Mouse (Mus musculus) liver, adult 2 months (tissue): Measurements from ENCODE around the gene Tulp2. TPM values are rescaled to one million over a fixed set of nuclear protein-coding genes. Genes with fewer than 3 reads are reported as not detected.
"Not testable (repeated sequence)": the region's sequence is repeated elsewhere in the genome, so short reads cannot be mapped to it uniquely, and the experiment has no call there.

ENCODE experiments used
- DNase-seq: peaks from one replicate; pipeline ENCODE4 v3.0.0-alpha.2; 2011; ENCODE audit warnings: low read depth, low spot score; ENCODE audit errors: extremely low read depth
- H3K27ac ChIP-seq: fragments of 200-500 bp; replicated peaks from 2 replicates; pipeline ENCODE4 v1.5.1; 2012; ENCODE audit warnings: low read depth, mild to moderate bottlenecking, control low read depth, inconsistent platforms, low read length; ENCODE audit not compliant: insufficient read depth
- H3K27me3 ChIP-seq: fragments of 200-500 bp; 2 replicates; pipeline ENCODE4 v1.6.1; 2012; ENCODE audit warnings: mild to moderate bottlenecking, moderate library complexity, low read length, inconsistent platforms; ENCODE audit not compliant: control insufficient read depth, insufficient read depth
- H3K36me3 ChIP-seq: fragments of 200-500 bp; 2 replicates; pipeline ENCODE4 v1.6.1; 2012; ENCODE audit warnings: low read length, inconsistent platforms; ENCODE audit not compliant: control insufficient read depth, insufficient read depth
- H3K4me1 ChIP-seq: fragments of 200-500 bp; 2 replicates; pipeline ENCODE4 v1.6.1; 2011; ENCODE audit warnings: low read length; ENCODE audit not compliant: control insufficient read depth, insufficient read depth
- H3K4me3 ChIP-seq: fragments of 200-500 bp; 2 replicates; pipeline ENCODE4 v1.5.1; 2011; ENCODE audit warnings: low read depth, mild to moderate bottlenecking, control low read depth, low read length, moderate library complexity; ENCODE audit not compliant: insufficient read depth
- H3K79me2 ChIP-seq: fragments of 200-500 bp; 2 replicates; pipeline ENCODE4 v1.6.1; 2012; ENCODE audit warnings: inconsistent platforms, mild to moderate bottlenecking, low read length, moderate library complexity; ENCODE audit not compliant: control insufficient read depth, insufficient read depth
- H3K9ac ChIP-seq: fragments of 200-500 bp; 2 replicates; pipeline ENCODE4 v1.6.1; 2012; ENCODE audit warnings: low read depth, mild to moderate bottlenecking, control low read depth, inconsistent platforms, low read length
- CTCF ChIP-seq: fragments of 200-500 bp; IDR thresholded peaks from 2 replicates; pipeline ENCODE4 v1.5.1; 2011; ENCODE audit warnings: low read depth, low read length, control low read depth
- POLR2A ChIP-seq: fragments of 200-500 bp; IDR thresholded peaks from 2 replicates; pipeline ENCODE4 v1.6.1; 2011; ENCODE audit warnings: low read length, control low read depth; ENCODE audit not compliant: insufficient read depth; ENCODE audit errors: extremely low read depth
- WGBS: fragments of 180-500 bp; shearing (Covaris S2); methylation state at CpG from one replicate; pipeline ENCODE4 v1.1.7; 2018; 5-methylcytosine and 5-hydroxymethylcytosine counted together
- polyA plus RNA-seq: library from polyadenylated mRNA; depleted of rRNA; stranded (reverse); fragments of >200 nt; gene quantifications from 2 replicates; pipeline ENCODE4 v1.2.3, GENCODE M21; 2012
- total RNA-seq: library from RNA; depleted of rRNA; stranded (reverse); fragments of >200 nt; gene quantifications from 2 replicates; pipeline ENCODE4 v1.2.3, GENCODE M21; 2014

Tulp2 gene
- total and polyA plus RNA-seq, 2 experiments, result 0.18 to 0.31 TPM

DNA sequence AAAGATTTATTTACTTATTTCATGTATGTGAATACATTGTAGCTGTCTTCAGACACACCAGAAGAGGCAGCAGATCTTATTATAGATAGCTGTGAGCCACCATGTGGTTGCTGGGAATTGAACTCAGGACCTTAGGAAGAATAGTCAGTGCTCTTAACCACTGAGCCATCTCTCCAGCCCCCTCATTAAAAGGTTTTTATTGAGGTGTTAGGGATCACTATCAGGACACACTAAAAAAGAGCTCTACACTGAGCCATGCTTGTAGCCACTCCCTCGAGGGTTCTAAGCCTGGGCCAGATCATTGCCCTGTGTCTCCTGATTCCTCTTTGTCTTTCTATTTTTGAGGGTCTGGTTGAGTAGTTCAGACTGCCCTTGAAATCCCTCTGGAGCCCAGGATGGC is 5.2 kb upstream of the Tulp2 start:
- TF ChIP-seq CTCF (no peak), POLR2A (no peak)
- no peak overlapping the region for H3K9ac ChIP-seq
- peaks cover 46% of the 10 kb centered on the region for H3K36me3 ChIP-seq
- no peaks in the 10 kb centered on the region for H3K79me2 ChIP-seq
- H3K27me3 ChIP-seq, result no peaks in the 10 kb centered on the region
- no peak overlapping the region for H3K27ac ChIP-seq
- no peak overlapping the region for H3K4me3 ChIP-seq
- no peak for DNase-seq
- H3K4me1 ChIP-seq, result peaks cover 4% of the 10 kb centered on the region
- 44% methylated on average over 1 of the region's 1 CpGs for WGBS

DNA sequence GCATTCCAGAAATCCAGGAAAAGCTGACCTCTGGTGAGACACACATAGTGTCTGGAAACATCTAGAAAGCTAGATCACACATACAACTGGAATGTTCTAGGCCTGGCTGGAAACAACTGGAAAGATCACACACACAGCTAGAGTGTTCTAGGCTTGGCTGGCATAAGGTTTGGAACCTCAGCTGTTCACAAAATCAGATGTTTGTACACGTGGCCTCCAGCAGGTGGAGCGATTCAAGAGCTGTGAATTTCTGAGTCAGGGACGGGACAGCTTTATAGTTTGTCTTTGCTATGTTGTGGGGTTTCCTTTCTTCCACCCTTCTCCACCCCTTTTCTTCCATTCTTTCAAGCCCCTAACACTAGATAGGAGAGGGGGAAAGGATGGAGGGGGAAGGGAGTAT is 4.7 kb upstream of the Tulp2 start:
- H3K27me3 ChIP-seq, result no peaks in the 10 kb centered on the region
- no peaks in the 10 kb centered on the region for H3K79me2 ChIP-seq
- H3K4me1 ChIP-seq, result peaks cover 8% of the 10 kb centered on the region
- peaks cover 46% of the 10 kb centered on the region for H3K36me3 ChIP-seq
- DNase-seq, result peak; percentile 61
- TF ChIP-seq POLR2A (no peak), CTCF (peak; percentile 60; the same call in 1 of the 2 replicates)
- 9% methylated on average over 3 of the region's 3 CpGs for WGBS
- H3K9ac ChIP-seq, result no peak overlapping the region
- H3K27ac ChIP-seq, result no peak overlapping the region
- H3K4me3 ChIP-seq, result no peak overlapping the region

DNA sequence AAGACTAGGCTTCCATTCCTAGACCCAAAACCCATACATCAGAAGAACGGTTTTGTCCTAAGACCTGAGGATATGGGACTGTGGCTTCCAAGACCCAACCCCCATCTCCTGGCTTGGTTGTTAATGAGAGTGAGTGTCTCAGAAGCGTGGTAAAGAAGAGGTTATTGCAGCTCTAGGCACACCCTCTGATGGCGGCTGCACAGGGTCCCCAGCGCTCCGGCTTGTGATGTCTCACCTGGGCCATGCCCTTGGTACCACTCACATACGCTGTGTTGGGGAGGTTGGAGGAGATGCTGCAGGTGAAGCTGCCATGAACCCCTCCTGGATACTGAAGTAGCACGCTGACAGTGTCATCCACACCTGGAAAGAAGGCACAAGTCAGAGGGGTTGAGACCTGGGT is 2.9 kb upstream of the Tulp2 start:
- Histone ChIP-seq H3K79me2 (no peaks in the 10 kb centered on the region), H3K27ac (no peak overlapping the region), H3K4me1 (peaks cover 12% of the 10 kb centered on the region), H3K4me3 (no peak overlapping the region), H3K36me3 (peaks cover 44% of the 10 kb centered on the region), H3K9ac (no peak overlapping the region), H3K27me3 (no peaks in the 10 kb centered on the region)
- WGBS, result 98% methylated on average over 7 of the region's 7 CpGs
- no peak for TF ChIP-seq POLR2A
- no peak for TF ChIP-seq CTCF
- DNase-seq, result no peak

DNA sequence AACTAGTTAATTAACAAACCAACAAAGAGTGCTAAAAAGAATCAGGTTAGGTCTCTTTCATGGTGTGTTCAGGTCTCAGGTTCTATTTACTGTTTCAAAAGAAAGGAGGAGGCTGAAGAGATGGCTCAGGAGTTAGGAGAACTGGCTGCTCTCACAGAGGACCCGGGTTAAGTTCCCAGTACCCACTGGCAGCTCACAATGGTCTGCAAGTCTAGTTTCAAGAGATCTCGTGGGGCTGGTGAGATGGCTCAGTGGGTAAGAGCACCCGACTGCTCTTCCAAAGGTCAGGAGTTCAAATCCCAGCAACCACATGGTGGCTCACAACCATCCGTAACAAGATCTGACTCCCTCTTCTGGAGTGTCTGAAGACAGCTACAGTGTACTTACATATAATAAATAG is 1.4 kb upstream of the Tulp2 start:
- Histone ChIP-seq H3K4me1 (peaks cover 17% of the 10 kb centered on the region), H3K27ac (peak overlapping the region; percentile 71), H3K36me3 (peaks cover 36% of the 10 kb centered on the region)
- H3K4me3 ChIP-seq, H3K27me3 ChIP-seq, H3K9ac ChIP-seq, H3K79me2 ChIP-seq: not testable (repeated sequence)
- WGBS, result 23% methylated on average over 4 of the region's 4 CpGs
- peak; percentile 76 for DNase-seq

DNA sequence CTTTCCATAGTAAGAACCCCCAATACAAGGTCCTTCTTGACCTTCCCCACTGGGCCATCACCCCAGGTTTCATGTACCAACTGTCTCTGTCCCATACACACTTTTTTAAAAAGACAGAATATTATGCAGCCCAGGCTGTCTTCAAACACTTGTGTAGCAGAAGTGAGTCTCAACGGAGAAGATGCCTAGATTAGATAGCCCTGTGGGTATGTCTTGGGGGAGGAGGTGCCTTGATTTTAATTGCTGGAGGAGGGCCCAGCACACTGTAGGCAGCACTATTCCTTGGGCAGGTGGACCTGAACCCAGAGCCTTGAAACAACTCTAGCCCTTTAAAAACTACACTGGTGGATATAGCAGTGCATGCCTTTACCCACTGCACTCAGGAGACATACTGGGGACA is 489 bp downstream of the Tulp2 start:
- H3K9ac ChIP-seq, result no peak overlapping the region

DNA sequence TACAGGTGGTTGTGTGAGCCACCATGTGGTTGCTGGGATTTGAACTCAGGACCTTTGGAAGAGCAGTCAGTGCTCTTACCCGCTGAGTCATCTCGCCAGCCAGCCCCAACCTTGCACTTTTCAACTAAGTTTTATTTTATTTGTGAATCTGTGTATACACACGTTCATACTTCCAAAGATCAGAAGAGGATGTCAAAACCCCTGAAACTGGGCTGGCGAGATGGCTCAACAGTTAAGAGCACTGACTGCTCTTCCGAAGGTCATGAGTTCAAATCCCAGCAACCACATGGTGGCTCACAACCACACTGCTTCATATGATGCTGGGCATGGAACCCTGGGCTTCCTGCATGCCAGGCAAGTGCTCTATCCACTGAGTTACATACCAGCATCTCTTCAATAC is 3.3 kb downstream of the Tulp2 start:
- H3K79me2 ChIP-seq, DNase-seq, H3K4me3 ChIP-seq, H3K27me3 ChIP-seq, H3K9ac ChIP-seq: not testable (repeated sequence)
- 0 out of 2 replicates have a peak overlapping the region, but pooled peaks have one; percentile 13 for H3K27ac ChIP-seq
- 34% methylated on average over 5 of the region's 5 CpGs for WGBS
- peaks cover 39% of the 10 kb centered on the region for H3K4me1 ChIP-seq
- peaks cover 14% of the 10 kb centered on the region; the same call in 1 of the 2 replicates for H3K36me3 ChIP-seq

More for the DNA sequence above, 489 bp downstream of the Tulp2 start:
- 80% methylated on average over 1 of the region's 1 CpGs for WGBS
- H3K36me3 ChIP-seq, result peaks cover 27% of the 10 kb centered on the region; the same call in 1 of the 2 replicates
- H3K4me1 ChIP-seq, result peaks cover 26% of the 10 kb centered on the region
- no peak for TF ChIP-seq POLR2A
- no peak for TF ChIP-seq CTCF
- peaks cover 2% of the 10 kb centered on the region; the same call in 1 of the 2 replicates for H3K79me2 ChIP-seq
- peak overlapping the region; percentile 38 for H3K27ac ChIP-seq
- H3K27me3 ChIP-seq, result no peaks in the 10 kb centered on the region
- no peak for DNase-seq
- H3K4me3 ChIP-seq, result no peak overlapping the region
